Mouse (Mus musculus) right cerebral cortex, adult 18-20 months (tissue): ENCODE data around the gene Ankrd24.
"Not testable (repeated sequence)": the region's sequence is repeated elsewhere in the genome, so short reads cannot be mapped to it uniquely, and the experiment has no call there.

ENCODE experiments used
- DNase-seq: peaks from one replicate; pipeline ENCODE4 v3.0.0; 2022; ENCODE audit warnings: mixed read lengths

The Ankrd24 gene

DNA sequence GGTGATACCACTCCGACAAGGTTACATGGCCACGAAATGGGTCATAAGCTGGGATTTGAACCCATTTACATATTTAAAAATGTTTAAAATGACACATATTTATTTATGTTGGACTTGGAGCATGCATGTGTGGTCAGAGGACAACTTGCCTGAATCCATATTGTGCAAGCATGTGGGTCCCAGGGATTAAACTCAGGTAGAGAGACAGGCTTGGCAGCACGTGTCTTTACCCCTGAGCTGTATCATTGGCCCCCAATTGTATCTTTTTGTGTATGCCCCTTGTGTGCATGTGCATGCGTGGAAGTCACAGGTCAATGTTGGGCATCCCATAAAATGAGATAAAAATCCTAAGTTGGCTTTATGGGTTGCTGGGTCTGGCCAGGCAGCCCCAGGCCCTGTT, 17.1 kb downstream of the Ankrd24 start:
- no peak for DNase-seq

DNA sequence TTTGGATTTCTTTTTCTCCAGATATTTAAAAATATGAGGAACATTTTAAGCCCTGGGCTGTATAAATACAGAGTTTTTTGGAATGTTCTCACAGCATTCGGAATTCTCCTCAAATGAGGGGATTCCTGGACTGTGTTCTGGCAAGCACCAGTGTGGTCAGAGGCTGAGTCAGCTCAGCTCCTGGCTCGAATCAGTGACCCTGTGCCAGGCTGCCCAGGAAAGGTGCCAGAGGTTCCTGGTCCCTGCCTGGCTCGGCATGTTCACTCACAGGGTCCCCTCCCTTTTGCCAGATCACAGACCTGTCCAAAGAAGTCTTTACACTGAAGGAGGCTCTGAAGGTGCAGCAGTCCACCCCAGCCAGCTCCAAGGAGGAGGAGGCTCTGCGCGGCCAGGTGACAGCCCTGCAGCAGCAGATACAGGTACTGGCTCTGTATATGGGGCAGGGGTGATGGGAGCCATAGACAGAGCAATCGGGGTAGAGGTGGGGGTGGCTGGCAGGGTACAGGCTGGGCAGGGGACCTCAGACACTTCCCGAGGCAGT, 17.7 kb downstream of the Ankrd24 start:
- peak; percentile 5 for DNase-seq

DNA sequence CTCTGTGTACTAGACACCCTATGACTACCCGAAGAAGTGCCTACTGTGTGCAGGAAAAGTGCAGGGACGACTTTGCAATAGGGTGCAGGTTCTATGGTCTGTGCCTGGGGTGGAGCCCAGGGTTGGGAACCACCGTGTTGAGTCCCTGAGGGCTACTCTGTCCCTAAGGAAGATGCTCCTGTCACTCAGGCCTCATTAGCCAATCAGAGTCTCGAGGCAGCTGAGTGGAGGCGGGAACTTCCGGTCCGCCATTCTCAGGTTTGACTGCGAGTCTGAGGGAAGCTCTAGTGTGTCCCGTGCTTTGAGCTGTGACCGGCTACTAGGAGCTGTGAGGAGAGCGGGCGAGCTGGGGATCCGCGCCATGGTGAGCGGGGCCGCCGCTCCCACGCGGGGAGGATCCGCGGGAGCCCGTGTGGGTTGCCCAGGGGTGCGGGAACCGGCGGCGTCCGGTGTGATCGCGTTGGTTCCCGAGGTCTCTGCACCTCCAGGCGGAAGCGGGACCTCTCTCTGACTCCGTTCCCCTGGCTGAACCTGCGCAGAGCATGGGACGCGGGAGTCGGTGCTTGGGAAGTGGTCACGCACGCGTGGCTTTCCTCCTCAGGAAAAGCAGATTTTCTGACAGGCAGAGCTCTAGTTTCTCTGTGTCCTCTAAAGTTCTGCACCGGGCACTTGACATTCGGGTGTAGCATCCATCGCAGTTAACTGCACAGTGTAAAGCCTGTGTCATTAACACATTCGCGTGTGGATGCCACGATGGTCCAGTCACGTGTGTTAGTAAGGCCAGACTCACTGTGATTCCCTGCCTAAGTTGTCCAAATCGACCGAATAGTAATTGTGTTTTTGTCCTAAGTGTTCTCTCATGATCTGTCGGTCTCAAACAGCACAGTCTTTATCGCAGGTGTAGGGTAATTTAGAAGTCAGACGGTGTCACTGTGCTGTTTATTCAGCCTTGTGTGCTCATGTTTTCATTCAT, 20.7 kb downstream of the Ankrd24 start, which contains the start of gene Gm10778:
Gene Gm10778, plus strand, starts transcription at position 257 of the 973 bp plus-strand sequence.
- DNase-seq: peak; percentile 90

DNA sequence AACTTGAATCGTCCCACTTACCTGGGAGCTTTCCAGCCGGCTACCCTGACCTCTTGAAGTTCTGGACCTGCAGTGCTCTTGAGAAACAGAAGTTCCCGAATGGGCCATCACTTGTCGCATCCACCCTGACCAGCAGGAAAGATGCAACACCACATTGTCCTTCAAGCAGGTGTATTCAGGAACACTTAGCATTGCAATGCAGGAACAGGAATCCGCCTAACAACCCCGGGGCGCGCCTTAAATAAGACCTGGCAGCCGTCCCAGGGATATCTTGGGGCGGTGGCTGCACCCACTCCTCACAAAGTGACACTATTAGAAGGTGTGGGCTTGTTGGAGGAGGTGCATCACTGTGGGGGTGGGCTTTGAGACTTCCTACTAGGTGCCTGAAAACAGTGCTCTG, 26.8 kb downstream of the Ankrd24 start:
- no peak for DNase-seq

DNA sequence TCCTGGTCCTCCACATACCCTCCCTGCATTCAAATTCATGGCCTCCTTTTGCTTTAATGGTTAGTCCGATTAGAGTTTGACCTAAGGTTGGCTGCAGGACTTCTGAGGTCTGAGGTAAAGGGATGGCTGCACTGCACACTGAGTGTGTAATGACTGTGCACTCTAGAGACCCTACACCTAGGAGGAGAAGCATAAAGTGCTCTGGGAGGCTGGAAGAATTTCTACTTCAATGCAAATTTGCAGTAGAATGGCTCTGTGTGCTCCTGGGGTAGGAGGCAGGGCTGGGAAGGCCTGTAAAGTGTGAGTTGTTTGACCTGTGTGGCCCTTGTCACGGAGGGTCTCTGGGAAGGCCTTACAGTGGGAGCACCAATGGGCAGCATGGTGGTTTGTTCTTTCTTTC, 27.8 kb downstream of the Ankrd24 start:
- DNase-seq: no peak

DNA sequence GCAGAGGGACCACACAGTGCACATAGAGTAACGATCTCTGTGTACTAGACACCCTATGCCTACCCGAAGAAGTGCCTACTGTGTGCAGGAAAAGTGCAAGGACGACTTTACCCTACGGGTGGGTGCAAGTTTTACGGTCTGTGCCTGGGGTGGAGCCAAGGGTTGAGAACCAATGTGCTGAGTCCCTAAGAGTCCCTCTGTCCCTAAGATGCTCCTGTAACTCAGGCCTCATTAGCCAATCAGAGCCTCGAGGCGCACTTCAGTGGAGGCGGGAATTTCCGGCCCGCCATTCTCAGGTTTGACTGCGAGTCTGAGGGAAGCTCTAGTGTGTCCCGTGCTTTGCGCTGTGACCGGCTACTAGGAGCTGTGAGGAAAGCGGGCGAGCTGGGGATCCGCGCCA, 58.8 kb downstream of the Ankrd24 start:
- not testable (repeated sequence) for DNase-seq
